Mouse (Mus musculus): ENCODE data around the gene Snai1.

The Snai1 gene

GRCm38 (mm10) chr2:167588774-167589577, 51.0 kb downstream of the Snai1 start:
- Histone ChIP-seq H3K4me1 (replicated peaks; ENCODE audit: low read depth, low read length) (peaks cover 62% of the 10 kb centered on the region), H3K9me3 (ENCODE audit: low read length) (no peaks in the 10 kb centered on the region), H3K27me3 (ENCODE audit: insufficient read depth, low read length) (peaks cover 54% of the 10 kb centered on the region), H3K4me3 (replicated peaks; ENCODE audit: low read length) (peak overlapping the region; percentile 76), H3K36me3 (ENCODE audit: insufficient read depth, low read length) (no peaks in the 10 kb centered on the region)
- TF ChIP-seq POU5F1 (IDR thresholded peaks at IDR 0.05; ENCODE audit: borderline replicate concordance, low read length) (no peak), NANOG (IDR thresholded peaks at IDR 0.05; ENCODE audit: borderline replicate concordance, low read length) (no peak), CTCF (conservative IDR thresholded peaks at IDR 0.05; ENCODE audit: low read length) (no peak)

Data from E14TG2a.4 (cell line).